Mouse (Mus musculus) subcutaneous adipose tissue, adult 2 months (tissue): ENCODE measurements around the gene Haus7. TPM values are rescaled to one million over a fixed set of nuclear protein-coding genes. Genes with fewer than 3 reads are reported as not detected.

Experiments used
- polyA plus RNA-seq: library from polyadenylated mRNA; depleted of rRNA; stranded (reverse); fragments of >200 nt; gene quantifications from 2 replicates; pipeline ENCODE4 v1.2.3, GENCODE M21; 2012; ENCODE audit warnings: low replicate concordance; rRNA removed

Gene Haus7
- 23.5 and 24.7 TPM in 2 replicates for polyA plus RNA-seq

GRCm38 (mm10) chrX:73458877-73459392, at the start of gene Haus7:
TSS of gene Haus7 (minus strand) at chrX:73459044.

GRCm38 (mm10) chrX:73483484-73483810, 24.6 kb upstream of the Haus7 start, which contains the start of gene Bgn:
TSS of gene Bgn (plus strand) at chrX:73483602.

GRCm38 (mm10) chrX:73435252-73435651, 23.6 kb downstream of the Haus7 start, which contains the start of gene Trex2:
TSS of gene Trex2 (minus strand) at chrX:73435344.

GRCm38 (mm10) chrX:73410880-73411517, 47.8 kb downstream of the Haus7 start, which contains the start of gene Zfp92:
TSS of gene Zfp92 (plus strand) at chrX:73411096.

GRCm38 (mm10) chrX:73398636-73399035, 60.2 kb downstream of the Haus7 start, which contains the start of gene Gm18336:
TSS of gene Gm18336 (minus strand) at chrX:73398736.

Other genes starting within 250 kb of the Haus7 start
- gene Xlr4b, start 244.7 kb downstream of the Haus7 start, polyA plus RNA-seq: 0.48 and 1.5 TPM in 2 replicates
- gene F8a, start 230.8 kb downstream of the Haus7 start, polyA plus RNA-seq: 7.5 and 8.9 TPM in 2 replicates
- 0.40 TPM in 1 of 2 replicates, not detected in the other for gene Xlr4c, start 215.9 kb downstream of the Haus7 start, polyA plus RNA-seq
- 0.13 and 0.29 TPM in 2 replicates for gene Xlr3c, start 193.7 kb downstream of the Haus7 start, polyA plus RNA-seq
- not detected in 2 replicates for gene Xlr5a, start 166.1 kb downstream of the Haus7 start, polyA plus RNA-seq
- not detected in 2 replicates for gene Xlr5c, start 166.1 kb downstream of the Haus7 start, polyA plus RNA-seq
- gene Gm45015, start 122.2 kb downstream of the Haus7 start, polyA plus RNA-seq: not detected in 2 replicates
- gene Zfp275, start 116.4 kb downstream of the Haus7 start, polyA plus RNA-seq: 11.0 and 24.4 TPM in 2 replicates
- 0.27 and 0.37 TPM in 2 replicates for gene Gm18336, start 60.3 kb downstream of the Haus7 start, polyA plus RNA-seq
- 0.03 and 0.05 TPM in 2 replicates for gene Zfp92, start 47.9 kb downstream of the Haus7 start, polyA plus RNA-seq
- 0.36 TPM in 1 of 2 replicates, not detected in the other for gene Trex2, start 23.7 kb downstream of the Haus7 start, polyA plus RNA-seq
- gene Bgn, start 24.6 kb upstream of the Haus7 start, polyA plus RNA-seq: 345 and 430 TPM in 2 replicates
- gene Atp2b3, start 44.0 kb upstream of the Haus7 start, polyA plus RNA-seq: 0.04 and 0.08 TPM in 2 replicates
- 0.86 and 1.6 TPM in 2 replicates for gene Dusp9, start 180.4 kb upstream of the Haus7 start, polyA plus RNA-seq
- gene Pnck, start 201.1 kb upstream of the Haus7 start, polyA plus RNA-seq: 4.0 and 51.5 TPM in 2 replicates
- gene Slc6a8, start 214.1 kb upstream of the Haus7 start, polyA plus RNA-seq: 25.6 and 69.6 TPM in 2 replicates